Mouse (Mus musculus): ENCODE measurements around the gene Gm13030. TPM values are rescaled to one million over a fixed set of nuclear protein-coding genes. Genes with fewer than 3 reads are reported as not detected.
A peak's percentile ranks its signal among the peaks of the same experiment; 100 is the strongest.
"Not testable (repeated sequence)": the region's sequence is repeated elsewhere in the genome, so short reads cannot be mapped to it uniquely, and the experiment has no call there.

Gm13030 gene
- polyA plus RNA-seq (2012; rRNA removed) = not detected in 2 replicates

DNA sequence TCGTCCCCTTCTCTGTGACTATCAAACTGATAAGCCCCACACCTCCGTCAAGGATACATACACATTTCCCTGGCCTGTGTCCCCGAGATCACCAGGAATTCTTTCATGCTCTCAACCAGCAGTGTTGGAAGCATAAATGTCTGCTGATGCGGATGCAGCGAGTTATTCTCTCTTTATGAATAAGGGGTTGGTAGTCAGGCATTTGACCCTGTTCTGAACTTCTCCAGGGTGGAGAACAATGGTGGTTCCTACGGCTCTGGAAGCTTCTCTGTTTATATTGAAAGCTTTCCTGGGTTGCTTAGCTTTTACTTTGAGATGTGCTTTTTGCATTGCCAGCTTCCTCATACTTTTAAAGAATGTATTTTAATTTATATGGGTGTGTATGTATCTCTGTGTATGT lies at the start of gene Gm13030:
Gene Gm13030 (minus strand): TSS at position 101 of the 400 bp plus-strand sequence.
- no peak for DNase-seq (ENCODE audit: extremely low spot score in 1 of 2, low spot score in 1 of 2)

- DNase-seq (ENCODE audit: extremely low spot score in 1 of 2, low spot score in 1 of 2) = peak; percentile 91 to 100
Measured at GRCm38 (mm10) chr4:138922131-138922459, 48.3 kb upstream of the Gm13030 start.

DNA sequence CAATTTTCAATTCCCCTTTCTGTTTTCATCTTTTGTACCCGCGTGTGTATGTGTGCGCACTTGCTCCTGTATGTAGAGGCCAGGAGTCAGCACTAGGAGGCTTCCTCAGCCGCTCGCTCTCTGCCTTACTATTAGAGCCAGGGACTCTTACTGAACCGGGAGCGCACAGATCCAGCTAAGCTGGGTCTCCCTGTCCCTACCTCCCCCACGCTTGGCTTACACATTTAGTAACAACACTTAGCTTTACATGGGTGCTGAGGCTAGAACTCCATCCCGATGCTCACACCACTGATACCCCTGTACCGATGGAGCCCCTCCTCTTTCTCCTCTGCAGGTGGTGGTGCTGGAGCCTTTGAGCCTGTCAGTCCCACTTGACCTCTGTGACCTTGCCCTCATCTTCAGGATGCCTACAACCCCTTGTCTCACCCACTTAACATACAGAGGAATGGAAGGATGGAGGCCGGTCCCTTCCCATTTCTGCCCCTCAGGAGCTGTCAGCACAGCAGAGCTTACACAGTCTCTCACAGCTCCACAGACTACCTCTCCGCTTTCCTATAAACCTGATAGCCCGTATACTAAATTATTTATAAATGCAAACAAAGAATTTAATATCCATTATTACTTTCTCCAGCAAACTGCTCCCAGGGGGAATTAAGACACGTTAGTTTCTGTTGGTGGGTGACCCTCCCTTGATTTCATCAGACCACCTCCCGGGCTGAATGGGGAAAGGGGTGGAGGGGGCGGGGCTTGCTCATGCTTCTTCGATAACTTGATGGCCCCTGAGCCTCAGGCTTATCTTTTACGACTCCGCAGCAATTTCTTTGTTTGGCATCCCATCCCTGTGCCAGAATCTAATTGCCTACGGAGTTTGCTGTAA lies 47.7 kb upstream of the Gm13030 start:
- no peak for DNase-seq (ENCODE audit: extremely low spot score in 1 of 2, low spot score in 1 of 2)

DNA sequence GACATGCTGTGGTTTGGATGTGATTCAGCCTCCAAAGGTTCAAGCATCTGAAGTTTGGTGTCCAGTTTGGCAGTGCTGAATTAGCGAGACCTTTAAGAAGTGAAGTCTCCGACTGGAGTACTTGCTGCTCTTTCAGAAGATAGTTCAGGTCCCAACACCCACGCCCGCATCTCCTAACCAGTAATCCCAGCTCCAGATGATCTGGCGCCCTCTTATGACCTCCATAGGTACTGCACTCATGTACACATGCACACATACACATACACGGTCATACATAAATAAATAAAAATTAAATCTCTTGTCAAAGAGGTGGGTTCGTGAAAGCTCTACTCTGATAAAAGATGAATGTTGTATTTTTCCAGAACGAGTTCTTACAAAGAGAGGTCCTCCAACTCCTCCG lies 43.5 kb upstream of the Gm13030 start:
- no peak for DNase-seq (ENCODE audit: extremely low spot score in 1 of 2, low spot score in 1 of 2)

DNA sequence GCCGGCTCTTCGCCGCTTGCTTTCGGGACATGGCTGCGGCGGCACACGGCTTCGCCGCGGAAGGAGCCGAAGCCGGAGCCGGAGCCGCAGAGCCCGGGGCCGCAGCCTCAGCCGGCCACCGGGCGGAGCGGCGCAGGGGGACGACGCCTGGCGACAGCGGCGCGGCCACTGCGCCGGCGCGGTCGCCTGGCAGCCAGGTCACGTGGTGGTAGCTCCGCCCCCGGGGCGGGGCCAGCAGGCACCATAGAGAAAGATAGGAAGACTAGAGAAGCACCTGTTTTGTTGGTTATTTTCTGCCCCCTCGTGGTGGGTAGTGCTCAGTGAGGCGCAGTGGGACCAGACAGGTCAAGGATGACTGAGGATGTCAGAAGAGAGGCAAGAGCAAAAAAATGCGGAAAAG lies 40.0 kb upstream of the Gm13030 start, which contains the start of gene Otud3:
Gene Otud3 (minus strand): TSS at position 149 of the 400 bp plus-strand sequence.
- DNase-seq (ENCODE audit: extremely low spot score in 1 of 2, low spot score in 1 of 2) = peak; percentile 89 to 96

GRCm38 (mm10) chr4:138913141-138913787 lies 39.5 kb upstream of the Gm13030 start:
- DNase-seq (ENCODE audit: extremely low spot score in 1 of 2, low spot score in 1 of 2) = no peak

- no peak for DNase-seq (ENCODE audit: extremely low spot score in 1 of 2, low spot score in 1 of 2)
Measured at GRCm38 (mm10) chr4:138905624-138906337, 32.0 kb upstream of the Gm13030 start.

- peak in 1 of 2 experiments; percentile 46 for DNase-seq (ENCODE audit: extremely low spot score in 1 of 2, low spot score in 1 of 2)
Measured at GRCm38 (mm10) chr4:138899361-138899760, 25.6 kb upstream of the Gm13030 start.

GRCm38 (mm10) chr4:138893789-138894188 lies 20.0 kb upstream of the Gm13030 start:
- not testable (repeated sequence) for DNase-seq (ENCODE audit: extremely low spot score in 1 of 2, low spot score in 1 of 2)

- DNase-seq (ENCODE audit: extremely low spot score in 1 of 2, low spot score in 1 of 2) = no peak
Measured at GRCm38 (mm10) chr4:138892655-138893054, 18.9 kb upstream of the Gm13030 start.

GRCm38 (mm10) chr4:138889635-138890034 lies 15.9 kb upstream of the Gm13030 start:
- DNase-seq (ENCODE audit: extremely low spot score in 1 of 2, low spot score in 1 of 2) = no peak

GRCm38 (mm10) chr4:138889165-138889564 lies 15.4 kb upstream of the Gm13030 start:
- no peak for DNase-seq (ENCODE audit: extremely low spot score in 1 of 2, low spot score in 1 of 2)

DNA sequence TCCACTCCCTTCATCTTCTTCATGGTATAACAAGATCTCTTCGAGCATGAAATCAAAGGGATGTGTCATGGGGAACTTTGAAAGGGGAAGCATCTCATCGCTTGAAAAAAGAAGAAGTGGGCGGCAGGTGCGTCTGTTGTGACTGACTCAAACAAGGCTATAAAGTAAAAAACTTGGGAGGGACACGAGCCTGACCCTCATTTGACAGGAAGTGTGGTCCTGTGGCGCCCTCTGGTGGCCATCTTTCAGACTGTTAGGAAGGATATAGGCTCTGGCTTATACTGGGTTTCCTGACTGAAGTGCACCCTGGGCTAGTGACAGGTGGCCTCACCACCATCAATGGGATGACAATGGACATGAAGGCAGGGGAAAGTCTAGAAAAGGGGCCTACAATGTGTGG lies 10.5 kb upstream of the Gm13030 start:
- peak; percentile 73 to 97 for DNase-seq (ENCODE audit: extremely low spot score in 1 of 2, low spot score in 1 of 2)

DNA sequence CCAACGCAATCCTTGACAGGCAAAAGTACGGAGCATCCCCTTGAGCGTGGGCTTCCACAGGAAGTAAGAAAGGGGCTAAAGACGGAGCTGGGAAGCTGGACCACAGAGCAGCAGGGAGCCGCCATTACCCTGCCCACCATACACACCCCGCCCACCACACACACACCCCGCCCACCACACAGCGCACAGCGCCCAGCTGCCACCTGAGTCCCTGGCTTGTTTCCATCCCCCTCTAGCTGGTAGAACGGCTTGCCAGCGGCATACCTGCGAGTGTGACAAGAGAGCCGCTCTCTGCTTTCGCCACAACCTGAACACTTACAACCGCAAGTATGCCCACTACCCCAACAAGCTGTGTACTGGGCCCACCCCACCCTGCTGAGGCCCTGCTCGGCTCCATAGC lies 8.4 kb upstream of the Gm13030 start:
- peak in 1 of 2 experiments; percentile 61 for DNase-seq (ENCODE audit: extremely low spot score in 1 of 2, low spot score in 1 of 2)

DNA sequence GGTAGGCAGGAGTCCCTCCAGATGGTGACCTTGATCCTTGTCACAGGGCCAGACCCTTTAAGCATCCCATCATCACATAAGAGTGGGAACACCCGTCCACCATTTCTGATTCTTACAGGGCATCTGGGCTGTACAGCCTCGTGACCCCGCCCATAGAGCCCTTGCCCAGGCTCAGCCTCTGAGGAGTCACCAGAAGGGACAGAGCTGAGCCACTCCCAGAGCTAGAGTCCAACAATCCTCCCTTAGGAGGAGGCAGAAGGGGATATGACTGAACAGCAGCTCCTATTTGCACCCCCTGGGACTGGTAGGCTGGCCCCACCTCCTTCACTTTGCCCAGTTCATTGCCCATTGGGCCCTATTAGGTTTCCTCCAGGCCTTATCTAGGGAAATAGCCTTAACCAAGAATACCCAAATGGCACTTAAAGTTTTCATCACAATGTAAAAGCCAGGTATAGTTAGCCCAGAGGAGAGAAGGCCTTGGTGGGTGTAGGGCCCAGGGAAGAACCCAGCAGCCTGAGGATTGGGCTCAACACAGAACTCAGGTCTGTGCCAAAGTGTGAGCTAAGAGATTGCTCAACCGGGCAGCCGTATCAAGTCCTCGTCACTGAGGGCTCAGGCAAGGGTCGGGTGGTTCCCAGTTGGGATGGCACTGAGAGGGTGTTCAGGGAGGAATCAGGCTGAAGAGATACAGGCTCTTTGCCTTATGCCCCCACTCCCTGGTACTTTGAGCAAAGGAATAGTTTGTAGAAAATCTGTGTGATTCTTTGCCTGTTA lies 7.2 kb upstream of the Gm13030 start:
- DNase-seq (ENCODE audit: extremely low spot score in 1 of 2, low spot score in 1 of 2) = no peak

DNA sequence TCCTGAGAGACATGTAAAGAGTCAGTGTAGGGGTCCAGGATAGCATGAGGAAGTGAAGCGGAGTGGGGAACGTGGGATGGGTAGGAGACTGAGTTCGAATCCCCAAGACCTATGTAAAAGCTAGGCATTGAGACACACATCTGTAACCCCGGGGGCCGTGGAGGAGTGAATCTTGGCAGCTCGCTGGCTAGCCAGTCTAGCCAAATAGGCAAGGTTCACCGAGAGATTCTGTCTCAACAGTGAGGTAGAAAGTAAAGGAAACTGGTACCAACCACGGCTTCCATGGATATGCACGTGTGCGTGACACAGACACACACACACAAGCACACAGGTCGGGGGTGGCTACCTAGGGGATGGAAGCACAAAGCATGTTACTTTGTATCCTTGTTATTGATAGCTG lies 6.0 kb upstream of the Gm13030 start:
- DNase-seq (ENCODE audit: extremely low spot score in 1 of 2, low spot score in 1 of 2) = no peak

DNA sequence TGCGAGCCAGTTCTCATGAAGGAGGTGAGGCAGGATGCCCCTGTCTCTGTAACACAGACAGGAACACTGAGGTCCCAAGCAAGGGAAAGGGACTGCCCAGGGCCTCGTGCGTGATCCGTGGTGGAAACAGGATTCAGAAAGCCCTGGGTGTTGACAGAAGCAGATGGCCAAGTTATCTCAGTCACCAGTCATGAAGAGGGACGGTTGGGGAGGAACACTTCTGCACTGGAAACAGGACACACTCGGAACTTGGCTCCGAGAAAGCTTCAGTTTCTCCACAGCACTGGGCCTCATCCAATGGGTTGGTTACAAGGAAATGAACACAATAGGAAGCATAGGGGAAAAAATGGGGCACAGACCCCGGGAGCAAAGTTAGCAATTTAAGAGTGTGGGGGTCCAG lies 5.0 kb upstream of the Gm13030 start:
- no peak for DNase-seq (ENCODE audit: extremely low spot score in 1 of 2, low spot score in 1 of 2)

- no peak for DNase-seq (ENCODE audit: extremely low spot score in 1 of 2, low spot score in 1 of 2)
Measured at GRCm38 (mm10) chr4:138877731-138878130, 4.0 kb upstream of the Gm13030 start, which contains the start of gene Pla2g2e. TSS of gene Pla2g2e (plus strand) at chr4:138877942.

- DNase-seq (ENCODE audit: extremely low spot score in 1 of 2, low spot score in 1 of 2) = no peak
Measured at GRCm38 (mm10) chr4:138875986-138876385, 2.2 kb upstream of the Gm13030 start.

- DNase-seq (ENCODE audit: extremely low spot score in 1 of 2, low spot score in 1 of 2) = not testable (repeated sequence)
Measured at GRCm38 (mm10) chr4:138875275-138875674, 1.5 kb upstream of the Gm13030 start.
